Mouse (Mus musculus) heart, adult 2 months (tissue): ENCODE results near the gene Nucks1.

ENCODE experiments used
- CTCF ChIP-seq: fragments of 200-600 bp; IDR thresholded peaks from 2 replicates; pipeline ENCODE4 v1.8.1; 2022; ENCODE audit warnings: antibody characterized with exemption, mild to moderate bottlenecking, moderate library complexity
- POLR2A ChIP-seq: fragments of 200-500 bp; IDR thresholded peaks from 2 replicates; pipeline ENCODE4 v1.6.1; 2011; ENCODE audit warnings: mild to moderate bottlenecking, low read depth, low read length, control low read depth; ENCODE audit not compliant: insufficient read depth

DNA sequence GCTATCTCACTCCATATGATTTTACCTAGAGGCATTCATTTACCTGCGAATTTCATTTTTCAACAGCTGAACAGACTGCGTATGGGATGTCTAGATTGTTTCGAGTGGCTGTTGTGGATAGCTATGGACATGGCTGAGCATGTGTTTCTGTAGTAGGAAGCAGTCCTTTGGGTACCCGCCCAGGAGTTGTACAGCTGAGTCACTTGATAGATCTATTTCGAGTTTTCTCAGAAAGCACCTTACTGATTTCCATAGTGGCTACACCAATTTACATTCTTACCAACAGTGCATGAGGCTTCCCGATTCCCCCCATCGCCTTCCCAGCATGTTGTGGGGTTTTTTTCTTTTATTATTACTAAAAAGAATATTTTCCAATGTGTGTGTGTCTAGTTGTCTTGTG, 7.1 kb upstream of the Nucks1 start:
- no peak for TF ChIP-seq POLR2A
- no peak for TF ChIP-seq CTCF
